Comparison of ENCODE assay signal across 22 mouse cellular contexts in the genomic region with DNA sequence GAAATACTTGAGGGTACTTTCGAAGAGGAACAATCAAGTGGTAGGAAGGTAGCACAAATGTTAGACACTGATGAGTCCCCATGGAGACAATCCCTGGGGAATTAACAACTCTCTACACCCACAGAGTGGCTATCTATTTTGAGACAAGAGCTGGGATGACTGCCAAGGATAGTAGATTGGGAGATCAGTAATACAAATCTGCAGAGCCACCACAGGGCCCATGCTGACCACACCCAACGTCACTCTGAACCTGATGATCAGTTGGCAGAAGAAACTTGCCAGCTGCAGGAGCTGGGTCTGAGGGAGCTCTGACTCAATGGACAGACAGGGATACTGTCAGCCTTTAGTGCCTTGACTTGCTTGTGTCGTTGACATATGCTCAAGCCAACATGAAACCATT.
DNase-seq lines count a peak whose midpoint lies in the region; ATAC-seq and TF ChIP-seq lines count a peak whose summit lies in the region.
"Had no signal": no experiment of that assay in that cellular context is flagged by ENCODE, and none has a peak within 500 bp of the region (broad histone marks: within the 10 kb centered on the region; RNA-seq: fewer than 3 reads in every experiment).

No protein-coding gene starts in this region.

- no peak overlapping the region for H3ac ChIP-seq in C2C12 (ENCODE audit: control insufficient read depth, insufficient read length, low read depth)

- no peaks in the 10 kb centered on the region for H3K79me3 ChIP-seq in C2C12 (ENCODE audit: low read depth)

- no peaks in the 10 kb centered on the region for H3K36me3 ChIP-seq in C2C12 (ENCODE audit: control insufficient read depth, insufficient read depth)
- no peaks in the 10 kb centered on the region for H3K36me3 ChIP-seq in hindbrain, embryonic 11.5 days (ENCODE audit: control insufficient read depth, insufficient read depth, low read length)
- H3K36me3 ChIP-seq: embryonic facial prominence, embryonic 15.5 days; forebrain, embryonic 10.5 days; heart, embryonic 10.5 days; hindbrain, embryonic 10.5 days; limb, embryonic 12.5 days; liver, embryonic 12.5 days had no signal

- no peak overlapping the region for H3K9ac ChIP-seq in hindbrain, embryonic 11.5 days (ENCODE audit: low read depth, low read length)
- H3K9ac ChIP-seq: embryonic facial prominence, embryonic 15.5 days; limb, embryonic 12.5 days; liver, embryonic 12.5 days had no signal

- H3K79me2 ChIP-seq in C2C12 (ENCODE audit: control insufficient read depth, insufficient read depth): no peaks in the 10 kb centered on the region

- no peaks in the 10 kb centered on the region for H3K9me3 ChIP-seq in hindbrain, embryonic 11.5 days (ENCODE audit: control insufficient read depth, low read length)
- H3K9me3 ChIP-seq: embryonic facial prominence, embryonic 15.5 days; forebrain, embryonic 10.5 days; heart, embryonic 10.5 days; hindbrain, embryonic 10.5 days; limb, embryonic 12.5 days; liver, embryonic 12.5 days had no signal

- peak; percentile 52 for ATAC-seq in megakaryocyte-erythroid progenitor cell, adult 5-6 weeks (replicated peaks; ENCODE audit: low FRiP score, low TSS enrichment, poor library complexity, severe bottlenecking)
- ATAC-seq in hindbrain, embryonic 11.5 days (ENCODE audit: low FRiP score): no peak
- ATAC-seq: CD4-positive, CD25-positive, alpha-beta regulatory T cell, adult 4 months; Patski had no signal

- no peak overlapping the region for H3K27ac ChIP-seq in hindbrain, embryonic 11.5 days (ENCODE audit: low read depth, low read length)
- H3K27ac ChIP-seq: embryonic facial prominence, embryonic 15.5 days; heart, embryonic 10.5 days; hindbrain, embryonic 10.5 days; kidney, postnatal 0 days; limb, embryonic 12.5 days; liver, embryonic 12.5 days had no signal

- 92% methylated on average over 3 of the region's 3 CpGs for WGBS in hindbrain, embryonic 11.5 days

- no peaks in the 10 kb centered on the region for H3K27me3 ChIP-seq in C2C12 (ENCODE audit: control insufficient read depth, insufficient read depth, insufficient read length)
- H3K27me3 ChIP-seq in hindbrain, embryonic 11.5 days (ENCODE audit: control insufficient read depth, insufficient read depth, low read length): no peaks in the 10 kb centered on the region
- H3K27me3 ChIP-seq: embryonic facial prominence, embryonic 15.5 days; limb, embryonic 12.5 days; liver, embryonic 12.5 days had no signal

- no peak overlapping the region for H3K4me2 ChIP-seq in hindbrain, embryonic 11.5 days (replicated peaks; ENCODE audit: low read depth, low read length)
- H3K4me2 ChIP-seq: embryonic facial prominence, embryonic 15.5 days; limb, embryonic 12.5 days; liver, embryonic 12.5 days had no signal

- peak; percentile 42 for DNase-seq in layer of hippocampus, adult 9-10 months (ENCODE audit: low spot score)
- no peak for DNase-seq in layer of hippocampus, postnatal 36 days
- DNase-seq in brain, adult 2 months (ENCODE audit: low read depth, low spot score): peak; percentile 68
- no peak for DNase-seq in hindbrain, embryonic 11.5 days (ENCODE audit: low spot score)
- DNase-seq in lung, postnatal 4 days: no peak
- DNase-seq: adrenal gland, postnatal 10 days; cerebellum, adult 11 months; cerebellum, postnatal 10 days; kidney, adult 11 months; lung, adult 2 months; retina, postnatal 1 day had no signal

- no peak overlapping the region for H3K4me3 ChIP-seq in C2C12 (ENCODE audit: insufficient read depth, poor library complexity, severe bottlenecking)
- no peak overlapping the region for H3K4me3 ChIP-seq in hindbrain, embryonic 11.5 days (ENCODE audit: low read depth, low read length)
- H3K4me3 ChIP-seq: embryonic facial prominence, embryonic 15.5 days; forebrain, embryonic 10.5 days; heart, embryonic 10.5 days; hindbrain, embryonic 10.5 days; limb, embryonic 12.5 days; liver, embryonic 12.5 days had no signal

- no peak for TF ChIP-seq CTCF in C2C12 (IDR thresholded peaks at IDR 0.05; ENCODE audit: control insufficient read depth, insufficient read depth, insufficient read length)

- H3K4me1 ChIP-seq in hindbrain, embryonic 11.5 days (replicated peaks; ENCODE audit: control insufficient read depth, insufficient read depth, low read length): no peaks in the 10 kb centered on the region

TF ChIP-seq in C2C12, 6 proteins besides CTCF, POLR2A, EP300 and RAD21:
- TF ChIP-seq FOSL1 (IDR thresholded peaks at IDR 0.05; ENCODE audit: insufficient read depth, low read length, poor library complexity, severe bottlenecking) (no peak), CEBPB (IDR thresholded peaks at IDR 0.05; ENCODE audit: low read depth) (no peak), USF1 (IDR thresholded peaks at IDR 0.05; ENCODE audit: low read depth) (no peak), MYOD1 (IDR thresholded peaks at IDR 0.05; ENCODE audit: control insufficient read depth, insufficient read length, low read depth) (peak; percentile 79)
TF ChIP-seq in C2C12: peak in this region for 1.

Comparison
In these comparisons a context has a peak if more than half of its experiments do, and no peak if none do; other contexts are left out.
1. DNase-seq: peak in layer of hippocampus, adult 9-10 months (single experiment) and brain, adult 2 months (single experiment); none in layer of hippocampus, postnatal 36 days (0 of 2), hindbrain, embryonic 11.5 days (single experiment) and lung, postnatal 4 days (0 of 2).